Mouse (Mus musculus): Measurements from ENCODE around the gene Galnt2. TPM values are rescaled to one million over a fixed set of nuclear protein-coding genes. Genes with fewer than 3 reads are reported as not detected.

Gene Galnt2
- total and polyA plus RNA-seq, 3 experiments = 18.6 to 27.3 (median 23.6) TPM

- Histone ChIP-seq H3K9me3 (replicated peaks; ENCODE audit: low read length) (no peaks in the 10 kb centered on the region), H3K4me3 (replicated peaks in 1 of 3; ENCODE audit: low read depth in 2 of 3, low read length in 2 of 3, poor library complexity in 1 of 3) (no peak overlapping the region), H3K4me2 (ENCODE audit: insufficient read depth, low read depth, poor library complexity, severe bottlenecking) (no peak overlapping the region), H3K9ac (ENCODE audit: insufficient read depth, low read depth) (no peak overlapping the region), H3K36me3 (replicated peaks in 1 of 2; ENCODE audit: control insufficient read depth in 1 of 2, insufficient read depth in 1 of 2, low read length in 1 of 2) (peaks cover 45 to 93% of the 10 kb centered on the region in 2 experiments), H3K27me3 (replicated peaks) (no peaks in the 10 kb centered on the region), H3K27ac (ENCODE audit: insufficient read depth, low read depth) (no peak overlapping the region), H3K4me1 (ENCODE audit: control insufficient read depth in 1 of 2, insufficient read depth in 2 of 2) (peaks cover 0 to 15% of the 10 kb centered on the region in 2 experiments; a peak in 2 of 4 replicates), H3K79me2 (replicated peaks; ENCODE audit: control insufficient read depth, extremely low read depth, insufficient read depth, poor library complexity, severe bottlenecking) (no peaks in the 10 kb centered on the region)
- in situ Hi-C loops (cut with MboI; ENCODE audit: low pct_ligation_motif_present, low pct_unique_long_range_greater_than_20kb, low sequenced_read_pairs) = no loop called here
- no peak for DNase-seq (ENCODE audit: extremely low read depth)
- TF ChIP-seq CTCF (conservative IDR thresholded peaks at IDR 0.05 in 1 of 2, IDR thresholded peaks at IDR 0.05 in 1 of 2; ENCODE audit: low read depth in 2 of 2, low read length in 2 of 2) (no peak), EP300 (IDR thresholded peaks at IDR 0.05; ENCODE audit: low read length) (no peak), NRF1 (IDR thresholded peaks at IDR 0.05; ENCODE audit: low read depth, low read length) (no peak), UBTF (IDR thresholded peaks at IDR 0.05; ENCODE audit: low read depth, low read length) (no peak), ETS1 (conservative IDR thresholded peaks at IDR 0.05; ENCODE audit: low read depth, low read length) (no peak), MAFK (IDR thresholded peaks at IDR 0.05; ENCODE audit: insufficient replicate concordance, low read length) (no peak), MYC (IDR thresholded peaks at IDR 0.05; ENCODE audit: low read depth, low read length) (no peak), ZNF384 (IDR thresholded peaks at IDR 0.05; ENCODE audit: low read depth, low read length) (no peak), RAD21 (IDR thresholded peaks at IDR 0.05; ENCODE audit: low read depth, low read length) (no peak), RCOR1 (conservative IDR thresholded peaks at IDR 0.05; ENCODE audit: low read depth, low read length) (no peak), ZKSCAN1 (IDR thresholded peaks at IDR 0.05; ENCODE audit: borderline replicate concordance, low read depth, low read length) (no peak), ELF1 (IDR thresholded peaks at IDR 0.05; ENCODE audit: low read depth, low read length) (no peak), NELFE (IDR thresholded peaks at IDR 0.05; ENCODE audit: low read depth, low read length) (no peak), USF2 (conservative IDR thresholded peaks at IDR 0.05; ENCODE audit: low read depth, low read length) (no peak), TBP (conservative IDR thresholded peaks at IDR 0.05; ENCODE audit: low read depth, low read length) (no peak), MXI1 (IDR thresholded peaks at IDR 0.05; ENCODE audit: low read depth, low read length) (no peak), POLR2A (IDR thresholded peaks at IDR 0.05; ENCODE audit: low read depth, low read length) (no peak)
- dilution Hi-C loops (cut with MboI; ENCODE audit: extremely low pct_ligation_motif_present, extremely low pct_unique_long_range_greater_than_20kb, low sequenced_read_pairs) = no loop called here
Measured at GRCm38 (mm10) chr8:124323356-124323755, 92.2 kb downstream of the Galnt2 start.

- Histone ChIP-seq H3K4me2 (ENCODE audit: insufficient read depth, low read depth, poor library complexity, severe bottlenecking) (no peak overlapping the region), H3K79me2 (replicated peaks; ENCODE audit: control insufficient read depth, extremely low read depth, insufficient read depth, poor library complexity, severe bottlenecking) (no peaks in the 10 kb centered on the region), H3K9me3 (replicated peaks; ENCODE audit: low read length) (no peaks in the 10 kb centered on the region), H3K27me3 (replicated peaks) (no peaks in the 10 kb centered on the region), H3K27ac (ENCODE audit: insufficient read depth, low read depth) (no peak overlapping the region), H3K9ac (ENCODE audit: insufficient read depth, low read depth) (no peak overlapping the region), H3K4me1 (ENCODE audit: control insufficient read depth in 1 of 2, insufficient read depth in 2 of 2) (no peaks in the 10 kb centered on the region), H3K36me3 (replicated peaks in 1 of 2; ENCODE audit: control insufficient read depth in 1 of 2, insufficient read depth in 1 of 2, low read length in 1 of 2) (peaks cover 68 to 94% of the 10 kb centered on the region in 2 experiments), H3K4me3 (replicated peaks in 1 of 3; ENCODE audit: low read depth in 2 of 3, low read length in 2 of 3, poor library complexity in 1 of 3) (no peak overlapping the region)
- dilution Hi-C loops (cut with MboI; ENCODE audit: extremely low pct_ligation_motif_present, extremely low pct_unique_long_range_greater_than_20kb, low sequenced_read_pairs) = no loop called here
- no peak for DNase-seq (ENCODE audit: extremely low read depth)
- TF ChIP-seq SMC3 (IDR thresholded peaks at IDR 0.05; ENCODE audit: low read depth, low read length) (no peak), ZKSCAN1 (IDR thresholded peaks at IDR 0.05; ENCODE audit: borderline replicate concordance, low read depth, low read length) (no peak)
- in situ Hi-C loops (cut with MboI; ENCODE audit: low pct_ligation_motif_present, low pct_unique_long_range_greater_than_20kb, low sequenced_read_pairs) = no loop called here
Measured at GRCm38 (mm10) chr8:124328259-124328658, 97.1 kb downstream of the Galnt2 start.

Data from CH12.LX (cell line).